Mouse (Mus musculus) cerebellum, postnatal 36 days (tissue): ENCODE measurements around the gene Tifab.

Source experiments
- DNase-seq, 2 experiments: peaks; one replicate each; pipeline ENCODE4 v3.0.0; 2021 to 2022; ENCODE audit warnings: mixed read lengths in 2 of 2

Gene Tifab

DNA sequence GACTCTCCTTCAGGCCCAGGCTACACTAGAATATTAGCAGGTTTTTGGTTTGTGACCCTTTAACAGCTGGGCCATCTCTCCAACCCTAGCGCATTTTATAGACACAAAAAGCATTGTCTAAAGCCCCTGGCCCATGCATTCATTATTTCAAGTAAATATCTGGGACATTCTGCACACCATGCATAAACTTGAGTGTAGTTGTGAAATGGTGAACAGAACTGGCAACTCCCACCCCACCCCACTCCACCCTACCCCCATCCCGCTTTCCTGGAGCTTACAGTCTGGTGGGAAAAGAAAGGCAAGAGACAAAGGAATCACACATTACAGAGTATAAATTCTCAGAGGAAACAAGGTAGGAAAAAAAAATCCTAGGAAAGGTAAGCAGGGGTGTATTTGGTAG lies 42.5 kb downstream of the Tifab start, which contains the start of gene H2afy:
Gene H2afy, minus strand, starts transcription at position 162 of the 400 bp plus-strand sequence.
- no peak for DNase-seq

- peak; percentile 89 to 92 for DNase-seq
Observed at GRCm38 (mm10) chr13:56135231-56136052, 43.2 kb downstream of the Tifab start.

- peak; percentile 29 to 32 for DNase-seq
Observed at GRCm38 (mm10) chr13:56134631-56135181, 44.0 kb downstream of the Tifab start.

DNA sequence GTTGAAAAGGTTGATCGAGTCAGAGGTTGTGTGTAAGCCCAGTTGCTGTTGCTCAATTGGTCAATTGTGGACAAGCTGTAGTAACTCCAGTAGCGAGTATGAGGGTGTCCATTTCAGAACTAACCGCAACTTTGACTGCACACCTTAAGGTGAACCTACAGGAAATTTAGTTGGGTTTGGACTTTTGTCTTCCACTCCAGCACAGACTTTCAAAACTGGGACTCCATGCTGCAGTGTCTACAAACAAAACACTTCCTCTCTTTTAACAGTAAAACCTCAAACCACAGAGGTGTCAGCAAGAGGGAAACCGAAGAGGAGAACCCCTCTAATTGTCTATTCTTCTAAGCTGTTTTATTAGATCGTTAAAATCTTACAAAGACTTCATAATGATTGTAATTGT lies 44.7 kb downstream of the Tifab start:
- no peak for DNase-seq

GRCm38 (mm10) chr13:56132941-56133340 lies 45.7 kb downstream of the Tifab start:
- DNase-seq: no peak

- no peak for DNase-seq
Observed at GRCm38 (mm10) chr13:56132326-56132936, 46.3 kb downstream of the Tifab start.

- no peak for DNase-seq
Observed at GRCm38 (mm10) chr13:56130544-56130943, 48.1 kb downstream of the Tifab start.

- DNase-seq: no peak
Observed at GRCm38 (mm10) chr13:56129578-56129977, 49.1 kb downstream of the Tifab start.

- no peak for DNase-seq
Observed at GRCm38 (mm10) chr13:56129014-56129413, 49.7 kb downstream of the Tifab start.

DNA sequence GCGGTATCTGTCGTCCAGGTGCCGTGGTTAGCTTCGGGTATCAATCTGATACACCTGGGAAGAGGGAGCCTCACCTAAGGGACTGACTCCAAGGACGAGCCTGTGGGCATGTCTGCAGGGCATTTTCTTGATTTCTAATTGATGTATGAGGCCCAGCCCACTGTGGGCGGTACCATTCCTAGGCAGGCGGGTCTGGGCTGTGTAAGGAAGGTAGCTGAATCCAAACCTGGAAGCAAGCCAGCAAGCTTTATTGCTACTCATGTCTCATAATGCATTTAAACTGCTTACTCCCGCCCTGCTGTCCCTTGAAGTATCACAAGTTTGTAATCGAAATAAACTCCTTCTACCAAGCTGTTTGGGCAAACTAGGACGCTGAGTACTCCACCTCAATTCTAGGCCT lies 53.1 kb downstream of the Tifab start:
- no peak for DNase-seq
